In genomic region chr5:39557376-39558001, GRCm38 (mm10) we compare ENCODE assay signal across 27 mouse cellular contexts.
DNase-seq lines count a peak whose midpoint lies in the region; ATAC-seq and TF ChIP-seq lines count a peak whose summit lies in the region.
"Had no signal": no experiment of that assay in that cellular context is flagged by ENCODE, and none has a peak within 500 bp of the region (broad histone marks: within the 10 kb centered on the region; RNA-seq: fewer than 3 reads in every experiment).

No protein-coding gene starts in this region.

- TF ChIP-seq CTCF in brain, embryonic 14.5 days (IDR thresholded peaks at IDR 0.05; ENCODE audit: borderline replicate concordance, extremely low read depth, insufficient read depth, insufficient read length): no peak

- H3K36me3 ChIP-seq in forebrain, embryonic 14.5 days (ENCODE audit: control insufficient read depth, insufficient read depth, low read length): no peaks in the 10 kb centered on the region
- H3K36me3 ChIP-seq in forebrain, embryonic 12.5 days (replicated peaks): no peaks in the 10 kb centered on the region
- no peaks in the 10 kb centered on the region for H3K36me3 ChIP-seq in embryonic facial prominence, embryonic 15.5 days
- H3K36me3 ChIP-seq: heart, embryonic 10.5 days; heart, embryonic 13.5 days had no signal

- no peaks in the 10 kb centered on the region for H3K4me1 ChIP-seq in forebrain, embryonic 14.5 days (ENCODE audit: control insufficient read depth, insufficient read depth, low read length)
- H3K4me1 ChIP-seq in forebrain, embryonic 12.5 days: no peaks in the 10 kb centered on the region
- no peaks in the 10 kb centered on the region for H3K4me1 ChIP-seq in embryonic facial prominence, embryonic 15.5 days
- H3K4me1 ChIP-seq: heart, embryonic 10.5 days; heart, embryonic 13.5 days had no signal

- DNase-seq in forebrain, embryonic 14.5 days (ENCODE audit: low spot score): peak; percentile 35
- DNase-seq in brain, embryonic 14.5 days (ENCODE audit: low read depth): peak; percentile 55
- no peak for DNase-seq in cerebellum, postnatal 14 days
- no peak for DNase-seq in kidney, adult 8-10 months
- DNase-seq: adrenal gland, adult 2 months; adrenal gland, postnatal 14 days; cerebellum, adult 11 months; cerebellum, adult 2 months; cerebellum, adult 9-11 months; cerebellum, postnatal 36 days; embryo, embryonic 11 days; gastrocnemius, adult 2 months; gastrocnemius, postnatal 25 days; heart, adult 2 months; heart, postnatal 14 days; heart, postnatal 4 days; kidney, adult 18-20 months had no signal

- no peaks in the 10 kb centered on the region for H3K9me3 ChIP-seq in forebrain, embryonic 14.5 days (replicated peaks; ENCODE audit: control insufficient read depth, low read length)
- no peaks in the 10 kb centered on the region for H3K9me3 ChIP-seq in forebrain, embryonic 12.5 days
- H3K9me3 ChIP-seq in embryonic facial prominence, embryonic 15.5 days (replicated peaks): no peaks in the 10 kb centered on the region
- H3K9me3 ChIP-seq: heart, embryonic 10.5 days; heart, embryonic 13.5 days had no signal

- WGBS in forebrain, embryonic 14.5 days: 37% methylated on average over 4 of the region's 4 CpGs
- WGBS in forebrain, embryonic 12.5 days: 51% methylated on average over 4 of the region's 4 CpGs
- 37% methylated on average over 4 of the region's 4 CpGs for WGBS in embryonic facial prominence, embryonic 15.5 days

- H3K4me3 ChIP-seq in forebrain, embryonic 14.5 days (ENCODE audit: low read depth, low read length): no peak overlapping the region
- no peak overlapping the region for H3K4me3 ChIP-seq in forebrain, embryonic 12.5 days (replicated peaks)
- no peak overlapping the region for H3K4me3 ChIP-seq in embryonic facial prominence, embryonic 15.5 days (replicated peaks)
- H3K4me3 ChIP-seq: erythroblast, embryonic 14.5 days; gastrocnemius, adult 2 months; heart, adult 2 months; heart, embryonic 10.5 days; heart, embryonic 13.5 days had no signal

- H3K27ac ChIP-seq in forebrain, embryonic 14.5 days (ENCODE audit: low read depth, low read length): no peak overlapping the region
- H3K27ac ChIP-seq in forebrain, embryonic 12.5 days: no peak overlapping the region
- H3K27ac ChIP-seq in embryonic facial prominence, embryonic 15.5 days (replicated peaks): no peak overlapping the region
- H3K27ac ChIP-seq: gastrocnemius, adult 2 months; heart, adult 2 months; heart, embryonic 10.5 days; heart, embryonic 13.5 days; hindbrain, embryonic 14.5 days; hindbrain, postnatal 0 days had no signal

- no peak overlapping the region for H3K9ac ChIP-seq in forebrain, embryonic 14.5 days (ENCODE audit: low read length)
- H3K9ac ChIP-seq in forebrain, embryonic 12.5 days: no peak overlapping the region
- H3K9ac ChIP-seq in embryonic facial prominence, embryonic 15.5 days: no peak overlapping the region
- H3K9ac ChIP-seq: heart, embryonic 13.5 days; hindbrain, embryonic 14.5 days had no signal

- peak; percentile 26; the same call in 1 of the 2 replicates for ATAC-seq in forebrain, embryonic 14.5 days
- no peak for ATAC-seq in forebrain, embryonic 12.5 days (ENCODE audit: low FRiP score)
- peak; percentile 63 for ATAC-seq in embryonic facial prominence, embryonic 15.5 days (ENCODE audit: insufficient number of reproducible peaks, low FRiP score, low TSS enrichment, low read depth)
- ATAC-seq: CD4-positive, CD25-positive, alpha-beta regulatory T cell, adult 4 months; hindbrain, postnatal 0 days; inflammation-experienced regulatory T-cells, adult 6 months; intestine, embryonic 16.5 days had no signal

- H3K27me3 ChIP-seq in forebrain, embryonic 14.5 days (replicated peaks; ENCODE audit: control insufficient read depth, insufficient read depth, low read length): no peaks in the 10 kb centered on the region
- no peaks in the 10 kb centered on the region for H3K27me3 ChIP-seq in forebrain, embryonic 12.5 days
- H3K27me3 ChIP-seq in embryonic facial prominence, embryonic 15.5 days: no peaks in the 10 kb centered on the region
- H3K27me3 ChIP-seq: heart, embryonic 13.5 days had no signal

- H3K4me2 ChIP-seq in forebrain, embryonic 14.5 days (ENCODE audit: low read length): no peak overlapping the region
- no peak overlapping the region for H3K4me2 ChIP-seq in forebrain, embryonic 12.5 days
- no peak overlapping the region for H3K4me2 ChIP-seq in embryonic facial prominence, embryonic 15.5 days (replicated peaks)
- H3K4me2 ChIP-seq: heart, embryonic 13.5 days; hindbrain, embryonic 14.5 days had no signal

- no peak for TF ChIP-seq POLR2A in brain, embryonic 14.5 days (IDR thresholded peaks at IDR 0.05; ENCODE audit: borderline replicate concordance, extremely low read depth, insufficient read depth, insufficient read length, poor library complexity, severe bottlenecking)

Comparison
In these comparisons a context has a peak if more than half of its experiments do, and no peak if none do; other contexts are left out.
1. DNase-seq: peak in forebrain, embryonic 14.5 days (single experiment) and brain, embryonic 14.5 days (single experiment); none in cerebellum, postnatal 14 days (0 of 2) and kidney, adult 8-10 months (0 of 2).